Mouse (Mus musculus): ENCODE results near the gene Rmdn3.
A peak's percentile ranks its signal among the peaks of the same experiment; 100 is the strongest.

The Rmdn3 gene

DNA sequence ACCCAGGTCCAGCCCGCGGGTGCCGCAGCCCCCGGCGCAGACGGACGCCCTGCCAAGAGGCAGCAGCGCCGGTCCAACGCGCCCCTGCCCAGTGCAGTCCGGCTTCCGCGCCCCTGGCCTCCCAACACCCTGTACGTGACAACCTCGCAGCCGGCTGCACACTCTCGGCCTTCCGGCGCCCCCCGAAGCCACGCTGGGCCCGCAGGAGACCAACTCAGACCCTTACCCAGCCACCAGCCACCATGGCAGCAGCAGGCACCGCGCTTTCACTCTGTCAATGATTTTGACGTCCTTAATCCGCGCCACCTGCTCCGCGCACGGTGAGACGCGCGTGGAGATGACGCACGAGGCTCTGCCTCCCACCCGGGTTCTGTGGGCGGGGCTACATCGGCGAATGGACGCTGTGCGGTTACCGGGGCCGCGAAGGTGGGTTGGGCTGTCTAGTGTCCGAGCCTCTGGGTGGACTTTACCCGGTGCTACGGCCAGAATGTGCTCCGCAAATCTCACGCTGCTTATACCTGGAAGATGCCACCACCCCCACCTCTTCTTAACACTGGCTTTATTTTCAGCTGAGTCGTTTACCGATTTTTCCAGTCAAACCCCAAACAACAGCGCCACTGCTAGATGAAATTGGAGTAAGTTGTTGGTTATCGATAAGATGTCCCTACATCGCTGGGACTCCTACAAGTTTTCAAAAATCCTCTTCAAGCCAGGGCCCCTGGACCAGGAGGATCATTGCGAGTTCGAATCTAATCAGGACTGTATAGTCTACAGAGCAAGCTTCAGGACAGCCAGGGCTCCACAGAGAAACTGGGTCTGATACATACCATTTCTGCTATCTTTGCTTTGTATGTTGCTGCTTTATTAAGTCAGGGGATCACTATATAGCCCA, at the start of gene Rmdn3:
Rmdn3 (minus strand) TSS at position 354 of the 892 bp plus-strand sequence.
- DNase-seq (ENCODE audit: low spot score): peak; percentile 74

DNA sequence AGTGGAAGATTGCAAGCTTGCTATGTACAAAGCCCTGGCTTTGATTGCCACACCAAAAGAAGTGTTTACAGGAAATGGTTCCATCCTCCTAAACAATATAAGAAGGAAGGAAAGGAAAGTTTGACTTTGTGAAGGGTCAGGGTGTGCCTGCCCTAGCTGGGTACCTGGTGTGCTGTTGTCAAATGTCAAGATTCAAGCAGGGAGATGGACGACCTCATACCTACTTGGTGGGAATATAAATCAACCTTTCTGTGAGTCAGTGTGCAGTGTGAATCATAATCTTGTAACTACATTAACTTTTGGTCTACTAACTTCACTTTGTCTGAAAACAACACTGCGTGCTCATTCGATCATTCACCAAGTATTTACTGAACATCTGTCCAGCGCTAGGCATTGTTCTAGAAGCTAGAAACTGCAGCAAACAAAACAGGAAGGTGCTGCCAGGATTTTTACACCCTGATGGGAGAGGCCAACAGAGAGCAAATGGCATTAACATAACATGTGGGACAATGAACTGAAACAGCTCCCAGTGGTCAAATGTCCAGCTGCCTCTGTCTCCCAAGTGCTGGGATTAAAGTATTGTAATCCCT, 47.1 kb upstream of the Rmdn3 start:
- no peak for DNase-seq (ENCODE audit: low spot score)

DNA sequence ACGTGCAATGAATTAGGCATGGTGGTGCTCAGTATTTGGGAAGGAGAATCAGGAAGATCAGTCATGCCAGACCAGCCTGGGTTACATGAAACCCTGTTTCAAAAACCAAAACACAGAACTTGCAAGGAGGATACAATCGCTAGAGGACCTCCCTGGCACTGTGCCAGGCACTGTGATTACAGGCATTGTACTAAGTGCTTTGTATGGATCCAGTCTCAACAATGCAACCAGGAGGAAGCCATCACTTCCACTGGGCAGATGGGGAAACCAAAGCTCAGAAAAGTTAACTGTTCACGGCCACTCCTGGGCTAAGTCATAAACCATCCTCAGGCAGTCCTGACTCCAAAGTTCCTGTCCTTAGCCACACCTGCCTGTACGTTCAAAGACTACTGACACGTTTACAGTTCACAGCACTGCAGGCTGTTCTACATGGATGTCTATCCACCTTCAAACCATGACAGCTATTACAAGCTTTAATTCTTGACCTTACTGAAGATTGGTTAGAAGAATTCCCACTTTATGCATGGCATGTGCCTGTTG, 46.1 kb upstream of the Rmdn3 start:
- no peak for DNase-seq (ENCODE audit: low spot score)

DNA sequence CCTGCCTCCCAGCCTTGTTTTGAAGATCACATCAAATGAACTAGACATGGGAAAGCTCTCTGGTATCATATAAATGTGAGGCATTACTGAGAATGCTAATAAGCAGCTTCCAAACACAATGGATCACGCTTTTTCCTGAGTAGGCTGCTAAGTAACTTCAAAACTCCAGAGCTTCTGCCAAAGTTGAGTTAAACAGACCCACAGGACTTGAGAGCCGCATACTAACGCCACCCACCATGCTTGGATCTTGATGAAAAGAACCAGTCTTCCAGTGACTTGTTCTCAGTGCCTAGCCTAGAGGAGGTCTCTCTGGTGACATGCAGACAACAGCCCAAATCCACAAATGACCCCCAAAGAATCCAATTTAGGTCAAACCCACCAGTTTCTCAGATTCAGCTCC, 42.1 kb upstream of the Rmdn3 start:
- no peak for DNase-seq (ENCODE audit: low spot score)

DNA sequence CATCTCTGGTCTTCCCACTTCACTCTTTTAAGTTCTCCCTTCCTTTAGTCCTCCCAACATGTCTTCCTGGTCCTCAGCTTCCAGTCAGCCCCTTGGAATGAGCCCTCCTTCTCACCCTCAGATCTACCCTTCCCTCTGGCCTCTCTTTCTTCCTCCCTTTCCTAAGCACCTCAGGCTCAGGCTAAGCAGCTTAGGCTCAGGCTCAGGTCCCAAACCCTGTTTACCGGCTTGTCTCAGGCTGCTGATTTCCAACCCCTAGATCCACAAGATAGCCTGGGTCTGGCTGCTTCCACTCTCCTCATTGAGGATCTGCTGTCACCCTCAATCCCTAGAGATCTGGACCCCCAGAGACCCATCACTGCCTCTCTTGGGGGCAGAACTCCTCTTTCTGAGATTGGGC, 41.2 kb upstream of the Rmdn3 start:
- no peak for DNase-seq (ENCODE audit: low spot score)

DNA sequence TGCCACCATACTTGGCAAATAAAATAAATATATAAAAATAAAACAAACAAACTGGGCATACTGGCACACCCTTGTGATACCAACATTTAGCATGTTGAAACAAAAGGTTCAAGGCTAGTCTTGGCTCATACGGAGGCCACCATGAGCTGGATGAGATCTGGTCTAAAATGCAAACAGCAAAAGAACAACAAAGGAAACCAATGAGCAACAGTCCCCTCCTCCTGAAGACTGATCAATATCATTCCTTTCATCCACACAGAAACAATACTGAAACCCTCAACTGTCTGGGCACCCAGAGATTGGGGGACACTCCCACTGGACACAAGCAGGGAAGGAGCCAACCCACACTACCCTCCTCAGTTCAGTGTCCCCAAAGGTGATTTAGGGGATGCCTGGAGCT, 40.7 kb upstream of the Rmdn3 start:
- DNase-seq (ENCODE audit: low spot score): no peak

DNA sequence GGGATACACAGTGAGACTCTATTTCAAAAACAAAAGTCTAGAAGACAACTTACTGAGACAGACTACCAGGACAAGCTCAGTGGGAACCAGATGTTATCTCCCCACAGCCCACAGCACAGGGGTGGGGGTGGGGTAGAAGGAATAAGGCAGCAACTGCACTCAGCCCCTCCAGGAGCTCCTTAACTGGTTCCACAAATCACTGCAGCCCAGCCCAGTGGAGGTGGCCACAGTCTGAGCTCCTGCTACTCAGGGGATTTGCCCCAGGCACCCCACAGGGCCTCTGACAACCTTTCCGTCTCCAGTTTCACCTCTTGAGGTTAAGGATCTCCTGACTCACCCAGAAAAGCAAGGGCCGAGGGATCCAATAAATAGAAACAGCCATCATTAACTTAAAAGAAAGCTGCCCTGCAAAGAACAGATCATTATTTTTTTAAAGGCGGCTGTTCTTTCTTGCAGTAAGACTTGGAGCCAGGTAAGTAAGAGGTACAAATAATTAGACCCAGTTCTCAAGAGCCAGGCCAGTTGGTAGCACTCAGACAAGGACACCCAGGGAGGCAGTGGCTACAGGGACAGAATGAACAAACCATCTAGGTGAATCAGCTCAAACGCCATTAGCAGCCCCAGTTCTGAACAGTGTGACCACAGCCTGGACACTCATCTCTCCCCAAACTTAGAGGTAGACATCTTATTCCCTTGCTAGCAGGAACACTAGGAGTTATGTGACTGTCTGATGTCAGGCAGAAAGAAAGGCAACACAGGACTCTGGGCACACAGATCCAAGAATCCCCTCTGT, 39.7 kb upstream of the Rmdn3 start:
- no peak for DNase-seq (ENCODE audit: low spot score)

DNA sequence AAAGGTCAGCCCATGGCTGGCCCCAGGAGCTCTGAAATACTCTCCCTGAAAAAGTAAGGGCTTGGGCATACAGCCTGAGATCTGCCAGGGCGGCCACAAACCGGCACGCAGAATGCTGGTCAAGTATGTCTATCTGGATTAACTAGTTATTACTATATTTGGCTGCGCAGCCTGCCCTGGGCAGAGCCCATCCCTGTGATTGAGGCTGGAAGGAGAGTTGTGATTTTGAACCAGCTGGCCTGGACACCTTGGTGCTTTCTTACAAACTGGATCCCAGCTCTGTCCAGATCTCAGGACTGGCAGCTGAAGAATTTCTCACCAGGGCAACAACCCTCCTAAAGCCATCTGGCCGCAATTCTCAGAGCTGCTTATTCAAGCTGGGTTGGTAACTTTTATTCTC, 37.3 kb upstream of the Rmdn3 start:
- no peak for DNase-seq (ENCODE audit: low spot score)

DNA sequence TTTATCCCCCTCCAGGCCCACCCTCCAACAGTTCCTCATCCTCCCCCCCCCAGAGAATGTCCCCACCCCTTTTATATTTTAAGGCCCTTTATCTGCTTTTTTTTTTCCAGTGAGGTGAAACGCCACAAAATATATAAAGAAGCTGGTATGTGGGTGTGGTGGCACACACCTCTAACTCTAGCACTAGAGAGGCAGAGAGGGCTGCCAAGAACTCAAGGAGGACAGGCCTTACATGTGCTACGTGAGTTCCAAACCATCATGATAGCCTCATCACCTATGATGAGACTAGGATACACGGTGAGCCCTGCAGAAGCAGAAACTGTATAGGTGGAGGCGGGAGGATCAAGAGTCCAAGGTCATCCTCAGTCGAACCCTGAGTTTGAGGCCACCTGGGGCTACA, 34.1 kb upstream of the Rmdn3 start:
- no peak for DNase-seq (ENCODE audit: low spot score)

DNA sequence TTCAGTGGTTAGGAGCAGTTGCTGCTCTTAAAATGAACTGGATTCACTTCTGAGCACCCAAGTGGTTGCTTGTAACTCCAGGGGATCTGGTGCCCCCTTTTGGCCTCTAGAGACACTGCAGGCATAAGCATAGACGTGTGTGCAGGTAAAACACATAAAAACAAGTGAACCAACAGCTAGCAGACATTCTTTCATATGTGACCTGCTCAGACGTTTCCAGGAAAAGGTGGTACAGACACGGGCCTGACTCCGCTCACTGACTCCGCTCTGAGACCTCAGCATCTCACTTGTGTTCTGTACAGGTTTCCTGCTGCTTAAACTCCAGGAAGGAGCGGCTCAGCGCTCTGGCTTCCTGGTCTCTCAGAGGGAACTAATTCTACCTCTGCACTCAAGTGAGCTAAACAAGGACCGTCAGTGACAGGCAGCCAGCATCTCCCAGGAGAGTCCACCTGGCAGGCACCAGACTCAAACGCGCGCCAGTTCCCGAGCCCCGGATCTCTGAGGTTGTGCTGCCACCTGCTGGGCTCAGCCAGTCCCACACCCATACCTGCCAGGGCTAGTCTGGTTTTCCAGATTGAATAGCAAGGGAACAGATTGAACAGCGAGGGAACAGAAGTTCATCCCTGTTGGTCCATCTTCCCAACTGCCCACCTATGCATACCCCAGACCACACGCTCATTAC, 32.3 kb upstream of the Rmdn3 start:
- DNase-seq (ENCODE audit: low spot score): peak; percentile 60

DNA sequence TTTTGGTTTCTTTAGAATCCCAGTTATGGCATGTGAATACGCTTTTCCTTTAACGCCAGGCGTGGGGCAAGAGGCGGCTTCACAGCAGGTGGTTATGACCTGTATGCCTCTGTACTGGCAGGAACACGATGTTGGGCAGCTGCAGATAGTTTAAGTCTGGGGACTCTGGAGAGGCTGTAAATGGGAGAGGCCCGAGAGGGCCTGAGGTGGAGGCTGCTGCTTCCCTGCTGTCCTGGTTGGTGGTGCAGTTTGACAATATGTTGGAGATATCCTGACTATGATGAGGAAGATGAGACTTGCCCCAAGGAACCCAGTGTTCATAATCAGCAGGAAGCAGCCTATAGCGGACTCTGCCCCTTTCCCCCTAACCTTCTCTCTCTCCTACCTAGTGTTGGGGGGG, 26.1 kb upstream of the Rmdn3 start:
- no peak for DNase-seq (ENCODE audit: low spot score)

DNA sequence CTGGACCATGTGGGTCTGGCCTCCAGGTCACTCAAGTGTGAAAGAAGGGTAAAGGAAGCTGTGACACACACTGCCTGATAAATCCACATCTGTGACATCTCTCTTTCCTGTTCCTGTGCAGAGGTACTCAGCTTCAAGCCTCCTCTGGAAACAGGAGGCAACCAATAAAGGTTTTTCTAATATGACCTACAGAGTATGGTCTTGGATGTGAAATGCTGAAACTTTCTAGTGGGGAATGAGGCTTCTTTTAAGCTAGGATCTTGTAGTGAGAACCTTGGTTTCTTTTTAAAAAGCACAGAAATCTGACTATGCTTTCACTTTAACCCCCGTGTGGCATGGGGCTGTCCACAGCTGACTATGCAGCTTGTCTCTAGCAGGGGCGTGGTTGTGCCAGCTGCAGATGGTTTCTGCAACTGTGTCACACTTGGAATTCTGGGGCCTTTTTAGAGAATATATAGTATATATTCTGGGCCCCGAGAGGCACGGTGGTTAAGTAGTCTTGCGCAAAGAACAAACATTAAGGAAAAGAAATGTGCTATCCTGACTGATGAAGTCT, 20.6 kb upstream of the Rmdn3 start:
- DNase-seq (ENCODE audit: low spot score): no peak

DNA sequence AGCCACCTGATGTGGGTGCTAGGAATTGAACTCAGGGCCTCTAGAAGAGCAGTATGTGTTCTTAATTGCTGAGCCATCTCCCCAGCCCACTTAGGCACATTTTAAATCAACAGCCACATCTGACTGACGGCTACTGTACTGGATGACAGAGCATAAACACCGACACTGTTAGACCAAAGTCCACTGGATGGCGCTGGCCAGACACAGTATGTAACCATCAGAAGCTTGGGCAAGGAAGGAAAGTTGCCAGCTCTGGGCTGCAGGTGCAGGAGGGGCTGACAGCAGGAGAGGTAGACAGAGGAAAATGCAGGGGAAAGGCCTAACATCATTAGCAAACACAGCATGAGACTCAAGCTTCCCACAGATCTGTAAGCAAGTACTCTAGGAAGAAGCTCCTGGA, 19.9 kb upstream of the Rmdn3 start:
- DNase-seq (ENCODE audit: low spot score): no peak

DNA sequence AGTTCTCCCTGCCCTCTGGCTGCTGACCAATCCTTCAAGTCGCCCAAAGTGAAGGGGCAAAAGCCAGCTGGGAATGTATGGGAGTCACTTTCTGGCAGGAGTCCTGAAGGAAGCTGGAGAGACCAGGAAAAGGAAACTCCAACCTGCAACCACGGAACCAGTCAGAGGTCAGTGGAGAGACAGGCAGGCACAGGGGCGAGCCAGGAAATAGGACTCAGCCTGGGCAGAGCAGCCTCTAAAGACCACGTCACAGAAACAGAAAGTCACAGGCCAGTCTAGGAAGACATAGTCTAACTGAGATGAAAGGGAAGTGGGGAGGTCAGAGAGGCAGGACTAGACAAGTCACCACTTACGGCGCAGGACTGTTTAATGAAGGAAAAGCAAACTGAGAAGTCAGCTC, 18.8 kb upstream of the Rmdn3 start:
- DNase-seq (ENCODE audit: low spot score): no peak

DNA sequence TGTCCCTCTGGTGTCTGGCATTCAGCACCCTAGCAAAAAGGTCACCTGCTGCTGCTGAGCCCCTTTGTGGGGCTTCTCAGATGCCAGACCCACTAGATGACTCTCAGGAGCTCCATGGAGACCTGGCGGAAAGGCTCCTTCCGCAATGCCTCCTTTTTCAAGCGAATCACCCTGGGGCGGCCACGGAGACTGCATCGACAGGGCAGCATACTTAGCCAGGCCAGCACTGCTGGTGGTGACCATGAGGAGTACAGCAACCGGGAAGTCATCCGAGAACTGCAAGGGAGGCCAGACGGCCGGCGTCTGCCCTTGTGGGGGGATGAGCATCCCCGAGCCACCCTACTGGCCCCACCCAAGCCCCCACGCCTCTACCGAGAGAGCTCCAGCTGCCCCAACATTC, 18.0 kb upstream of the Rmdn3 start:
- DNase-seq (ENCODE audit: low spot score): no peak

DNA sequence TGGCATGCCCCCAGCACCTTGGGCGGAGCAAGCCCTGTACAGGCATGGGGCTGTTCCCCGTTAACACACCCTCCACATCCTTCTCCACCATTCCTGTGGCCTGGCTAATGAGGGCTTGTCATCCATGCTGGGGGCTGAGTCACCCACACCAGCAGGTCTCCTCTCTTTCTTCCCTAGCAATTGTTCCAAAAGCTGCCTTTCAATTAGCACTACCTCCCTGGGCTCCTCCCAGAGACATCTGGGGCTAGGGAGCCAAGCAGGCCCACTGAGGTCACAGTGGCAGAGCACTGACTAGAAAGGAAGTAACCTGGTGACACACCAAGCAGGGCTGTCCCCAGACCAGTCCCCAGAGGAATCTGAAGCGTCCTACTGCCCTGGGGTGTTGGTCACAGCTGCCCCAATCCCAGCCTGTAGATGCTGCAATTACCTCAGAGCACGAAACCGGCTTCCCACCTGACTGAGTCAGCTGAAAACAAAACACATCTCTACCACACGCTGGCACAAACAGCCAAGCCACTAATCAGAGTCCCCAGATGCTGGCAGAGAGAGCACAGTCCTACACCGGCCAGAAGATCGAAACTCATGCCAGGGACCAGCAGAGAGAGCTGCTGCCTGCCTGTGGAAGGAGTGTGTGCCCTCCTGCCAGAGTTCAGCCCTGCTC, 17.3 kb upstream of the Rmdn3 start, which contains the start of gene Gm14137:
Gm14137 (plus strand) TSS at position 519 of the 661 bp plus-strand sequence.
- no peak for DNase-seq (ENCODE audit: low spot score)

DNA sequence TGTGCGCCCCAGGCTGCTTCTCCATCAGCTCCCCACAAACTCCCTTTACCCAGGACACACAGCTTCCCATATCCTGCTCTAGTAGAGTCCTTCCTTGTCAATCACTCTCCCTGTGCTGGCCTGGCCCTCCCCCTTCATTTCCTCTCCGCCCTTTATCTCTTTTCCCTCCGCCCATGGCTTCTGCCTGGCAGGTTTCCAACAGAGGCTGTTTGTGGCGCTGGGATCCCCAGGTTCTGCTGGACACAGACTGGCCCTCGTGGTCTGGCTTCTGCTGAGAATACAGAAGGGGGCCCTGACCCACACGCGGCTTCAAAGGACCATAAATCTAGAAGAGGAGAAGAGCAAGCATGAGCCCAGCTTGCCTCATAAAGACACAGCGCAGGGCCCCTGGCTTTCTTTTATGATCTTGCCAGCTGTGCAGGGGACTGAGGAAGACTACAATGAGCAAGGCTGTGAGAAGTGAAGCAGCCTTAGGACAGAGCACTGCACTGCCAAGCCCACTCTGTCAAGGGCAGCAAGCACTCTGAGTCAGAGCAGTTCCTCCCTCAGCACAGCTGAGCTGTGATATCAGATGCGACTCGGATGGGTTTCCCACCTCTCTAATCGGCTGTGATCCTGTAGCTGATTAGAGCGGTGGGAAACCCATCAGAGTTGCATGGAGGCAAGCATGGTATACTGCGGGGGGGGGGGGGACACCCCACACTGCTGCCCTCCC, 16.2 kb upstream of the Rmdn3 start:
- no peak for DNase-seq (ENCODE audit: low spot score)

DNA sequence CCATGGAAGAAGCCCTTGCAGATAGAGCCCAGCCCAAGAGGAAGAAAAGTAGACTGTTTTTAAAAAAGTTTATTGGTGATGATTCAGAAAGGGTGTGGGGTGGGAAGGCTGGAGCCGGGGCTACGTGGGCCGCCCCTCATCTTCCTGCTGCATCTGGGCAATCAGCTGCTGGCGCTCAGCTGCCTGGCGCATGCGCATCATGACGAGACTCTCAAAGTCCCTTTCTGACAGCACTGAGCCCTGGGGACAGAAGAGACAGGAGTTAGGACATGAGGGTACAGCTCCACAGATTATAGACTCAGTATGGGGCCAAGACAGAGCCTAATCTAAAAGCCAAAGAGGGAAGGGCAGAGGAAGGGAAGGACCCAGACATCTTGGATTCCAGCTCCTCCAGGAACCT, 15.6 kb upstream of the Rmdn3 start:
- no peak for DNase-seq (ENCODE audit: low spot score)

DNA sequence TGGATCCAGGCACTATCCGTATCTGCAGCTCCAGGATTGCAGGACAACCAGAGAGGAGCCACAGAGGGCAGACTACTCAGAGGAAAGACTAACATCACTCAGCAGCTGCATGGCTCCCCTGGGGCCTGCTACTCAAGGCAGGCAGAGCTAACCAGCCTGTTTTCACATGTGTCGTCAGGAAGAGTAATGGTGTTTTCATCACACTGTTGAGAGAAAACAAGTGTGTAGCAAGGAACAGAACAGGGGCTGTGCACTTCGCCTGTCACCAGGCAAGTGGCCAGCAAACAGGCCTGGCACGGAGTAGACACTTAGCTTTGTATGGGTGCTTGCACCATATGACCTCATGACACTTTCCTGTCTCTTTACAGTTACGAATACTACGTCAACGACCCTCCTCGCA, 14.7 kb upstream of the Rmdn3 start:
- DNase-seq (ENCODE audit: low spot score): no peak

DNA sequence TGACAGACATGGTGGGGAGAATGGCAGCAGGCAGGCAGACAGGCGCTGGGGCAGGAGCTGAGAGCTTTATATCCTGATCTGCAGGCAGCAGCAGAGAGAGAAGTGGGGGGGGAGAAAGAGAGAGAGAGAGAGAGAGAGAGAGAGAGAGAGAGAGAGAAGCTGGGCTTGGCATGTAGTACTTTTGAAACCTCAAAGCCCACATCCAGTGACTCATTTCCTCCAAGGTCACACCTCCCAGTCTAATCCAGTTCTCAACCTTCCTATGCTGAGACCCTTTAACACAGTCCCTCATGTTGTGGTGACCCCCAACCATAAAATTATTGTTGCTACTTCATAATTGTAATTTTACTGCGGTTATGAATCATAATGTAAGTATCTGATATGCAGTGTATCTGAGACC, 13.4 kb upstream of the Rmdn3 start:
- DNase-seq (ENCODE audit: low spot score): no peak

DNA sequence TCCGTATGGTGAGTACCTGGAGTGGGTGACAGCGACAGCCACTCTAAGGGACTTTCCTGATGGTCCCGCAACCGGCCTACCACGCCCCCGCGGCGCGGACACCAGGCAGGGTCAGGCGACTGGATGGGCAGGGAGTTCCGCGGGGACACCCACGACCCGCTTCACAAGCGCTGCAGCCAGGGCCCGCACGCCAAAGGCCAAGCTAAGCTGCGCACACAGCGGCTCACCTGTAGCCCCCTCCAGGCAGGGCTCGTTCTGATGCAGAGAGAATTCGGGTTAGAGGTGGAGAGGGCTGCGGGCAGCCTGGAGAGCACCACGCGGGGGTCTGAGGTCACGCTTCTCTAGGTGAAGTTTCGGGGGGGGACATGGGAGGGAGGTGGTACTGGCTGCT, 11.0 kb upstream of the Rmdn3 start:
- no peak for DNase-seq (ENCODE audit: low spot score)

All from urinary bladder, postnatal 10 days (tissue).